Mouse (Mus musculus): Measurements from ENCODE around the gene Igfbp4.

Gene Igfbp4

GRCm38 (mm10) chr11:99083516-99083915 lies 42.5 kb downstream of the Igfbp4 start:
- DNase-seq, result no peak

DNA sequence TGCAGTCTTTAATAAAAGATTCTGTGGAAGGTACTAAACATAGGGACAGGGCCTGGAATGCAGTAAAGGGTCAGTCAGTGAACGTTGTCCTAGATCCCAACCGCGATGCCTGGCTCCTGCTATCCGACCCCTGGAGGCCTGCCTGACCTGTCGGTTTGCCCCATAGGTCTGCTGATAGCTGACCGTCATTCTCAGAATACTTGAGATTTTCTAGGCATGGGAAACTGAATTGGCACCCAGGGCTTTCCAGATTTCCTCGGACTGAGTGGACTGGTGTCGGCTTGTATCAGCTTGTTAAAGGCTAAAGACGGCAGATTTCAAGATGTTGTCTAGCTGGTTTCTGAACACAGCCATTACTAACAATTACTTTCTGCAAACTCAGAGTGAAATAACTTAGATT lies 43.3 kb downstream of the Igfbp4 start:
- no peak for DNase-seq

DNA sequence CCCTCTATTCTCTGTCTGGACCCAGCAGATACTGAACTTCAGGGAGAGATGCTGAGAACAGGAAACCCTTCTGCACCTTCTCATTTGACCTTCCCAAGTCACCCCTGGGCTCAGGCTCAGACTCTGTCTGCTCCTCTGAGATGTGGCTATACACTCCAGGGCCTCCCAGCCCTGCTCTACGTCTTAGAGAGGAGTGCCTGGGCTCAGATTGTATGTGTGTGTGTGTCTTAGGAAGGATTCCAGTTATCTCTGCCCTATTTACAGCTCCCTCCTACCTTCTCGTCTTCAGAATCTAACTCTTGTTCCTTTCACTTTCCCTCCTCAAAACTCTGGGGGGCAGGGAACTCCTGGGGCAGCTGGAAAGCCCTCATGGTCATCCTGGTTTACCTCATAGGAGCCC lies 47.4 kb downstream of the Igfbp4 start:
- no peak for DNase-seq

DNA sequence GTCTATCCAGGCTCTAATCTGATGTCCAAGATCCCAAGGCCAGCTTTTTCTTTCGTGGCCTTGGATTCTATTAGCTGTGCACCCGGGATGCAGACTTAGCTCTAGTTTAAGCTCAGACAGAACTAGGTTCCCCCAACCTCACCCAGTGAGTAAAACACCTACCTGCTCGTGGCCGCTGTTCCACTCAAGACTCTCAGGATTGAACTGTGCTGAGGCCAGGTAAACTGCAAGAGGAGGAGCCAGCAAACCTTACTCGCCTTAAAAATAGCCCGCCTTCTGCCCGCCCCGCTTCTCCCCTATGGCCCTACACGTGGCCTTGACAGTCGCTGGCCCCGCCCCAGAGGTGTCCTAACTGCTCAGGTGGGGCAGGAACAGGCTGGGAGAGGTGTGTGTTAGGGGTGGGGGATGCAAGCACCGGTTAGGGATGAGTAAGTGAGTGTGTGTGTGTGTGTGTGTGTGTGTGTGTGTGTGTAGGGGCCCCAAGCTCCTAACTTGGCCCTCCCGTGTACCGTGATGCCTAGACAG lies 48.1 kb downstream of the Igfbp4 start, which contains the start of gene Tns4:
TSS of gene Tns4 (minus strand) at position 230 of the 525 bp plus-strand sequence.
- no peak for DNase-seq

GRCm38 (mm10) chr11:99090391-99090790 lies 49.3 kb downstream of the Igfbp4 start:
- no peak for DNase-seq

DNA sequence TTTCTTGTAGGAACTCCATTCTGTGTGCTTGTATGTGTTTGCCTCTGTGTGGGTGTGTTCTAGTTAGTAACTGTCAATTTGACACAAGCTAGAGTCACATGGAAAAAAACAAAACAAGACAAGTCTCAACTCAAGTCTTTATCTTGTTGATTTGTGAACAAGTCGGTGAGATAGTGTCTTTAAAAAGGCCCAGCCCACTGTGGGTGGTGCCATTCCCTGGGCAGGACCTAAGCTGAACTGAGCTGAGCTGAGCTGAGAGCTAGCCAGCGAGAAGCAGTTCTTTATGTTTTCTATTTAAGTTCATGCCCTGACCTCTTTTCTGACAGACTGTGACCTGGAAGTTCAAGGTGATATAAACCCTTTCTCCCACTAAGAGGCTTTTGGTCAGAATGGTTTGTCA lies 50.6 kb downstream of the Igfbp4 start:
- no peak for DNase-seq

DNA sequence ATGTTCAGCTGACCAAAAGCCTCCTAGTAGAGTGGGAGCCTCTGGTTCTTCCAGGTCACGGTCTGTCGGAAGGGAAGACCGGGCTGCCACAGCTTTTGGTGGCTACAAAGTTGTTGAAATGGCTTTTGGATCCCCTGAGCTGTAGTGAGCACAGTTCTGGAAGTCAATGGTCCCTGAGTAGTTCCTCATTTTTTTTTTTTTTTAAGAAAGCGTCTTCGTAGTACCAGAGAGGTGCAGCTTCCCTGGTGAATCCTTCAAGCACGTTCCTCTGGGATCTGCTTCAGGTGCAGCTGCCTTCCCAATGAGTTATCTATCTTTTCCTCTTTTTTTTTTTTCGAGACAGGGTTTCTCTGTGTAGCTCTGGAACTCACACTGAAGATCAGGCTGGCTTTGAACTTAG lies 52.7 kb downstream of the Igfbp4 start:
- no peak for DNase-seq

GRCm38 (mm10) chr11:99094911-99095676 lies 54.0 kb downstream of the Igfbp4 start:
- DNase-seq, result no peak

DNA sequence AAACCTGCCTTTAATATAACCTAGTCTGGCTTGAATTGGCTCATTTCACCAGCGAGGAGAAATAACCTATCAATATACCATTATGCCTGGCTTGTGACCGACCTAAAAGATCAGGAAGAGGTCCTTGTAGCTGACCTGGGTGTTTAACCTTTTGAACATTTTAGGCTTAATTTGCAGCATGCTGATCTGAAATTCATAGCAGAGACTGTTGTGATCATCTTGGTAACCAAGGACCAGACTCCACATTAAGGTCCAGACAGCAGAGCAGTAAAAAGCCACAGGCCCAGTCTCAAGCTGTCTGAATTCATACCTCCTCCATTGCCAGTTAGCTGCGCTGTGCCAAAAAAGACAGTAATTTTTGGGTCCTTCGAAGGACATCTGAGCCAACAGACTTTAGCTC lies 54.7 kb downstream of the Igfbp4 start:
- DNase-seq, result no peak

DNA sequence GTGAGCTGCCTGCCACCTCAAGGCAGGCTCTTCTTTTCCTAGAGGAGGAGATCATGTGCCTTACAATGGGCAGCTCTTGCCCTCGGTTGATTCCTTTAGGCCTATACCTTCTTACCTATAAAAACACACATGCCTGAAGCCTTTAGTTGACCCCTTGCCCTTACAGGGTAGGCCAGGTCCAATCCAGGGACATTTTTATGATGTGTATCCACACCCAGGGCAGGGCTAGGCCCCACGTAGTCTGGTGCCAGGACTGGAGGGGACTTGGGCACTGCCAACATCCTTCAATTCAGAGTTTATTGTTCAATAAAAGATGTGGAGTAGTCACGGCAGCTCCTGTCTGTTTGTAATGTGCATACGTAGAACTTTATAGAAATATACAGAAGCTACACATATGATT lies 55.4 kb downstream of the Igfbp4 start:
- DNase-seq, result no peak

- DNase-seq, result no peak
These were observed 56.1 kb downstream of the Igfbp4 start for GRCm38 (mm10) chr11:99096996-99097774.

DNA sequence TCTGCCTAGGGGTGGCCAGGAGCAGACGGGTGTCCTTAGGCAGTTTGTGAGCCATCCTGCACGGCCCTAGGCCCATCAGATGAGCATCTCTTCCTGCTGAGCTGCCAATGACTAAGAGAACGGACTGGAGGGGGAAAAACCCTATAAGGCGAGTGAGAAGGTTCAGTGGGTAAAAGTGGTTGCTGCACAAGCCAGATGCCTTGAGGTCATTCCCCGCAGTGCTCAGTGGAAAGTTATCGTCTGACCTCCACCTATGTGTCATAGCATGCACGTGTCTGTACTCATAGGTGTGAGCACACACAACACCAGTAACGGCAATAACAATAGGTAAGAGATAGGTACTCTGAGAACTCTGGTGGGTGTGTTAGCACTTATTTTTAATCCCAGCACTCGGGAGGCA lies 57.9 kb downstream of the Igfbp4 start:
- DNase-seq, result no peak

GRCm38 (mm10) chr11:99099516-99099915 lies 58.5 kb downstream of the Igfbp4 start:
- no peak for DNase-seq

DNA sequence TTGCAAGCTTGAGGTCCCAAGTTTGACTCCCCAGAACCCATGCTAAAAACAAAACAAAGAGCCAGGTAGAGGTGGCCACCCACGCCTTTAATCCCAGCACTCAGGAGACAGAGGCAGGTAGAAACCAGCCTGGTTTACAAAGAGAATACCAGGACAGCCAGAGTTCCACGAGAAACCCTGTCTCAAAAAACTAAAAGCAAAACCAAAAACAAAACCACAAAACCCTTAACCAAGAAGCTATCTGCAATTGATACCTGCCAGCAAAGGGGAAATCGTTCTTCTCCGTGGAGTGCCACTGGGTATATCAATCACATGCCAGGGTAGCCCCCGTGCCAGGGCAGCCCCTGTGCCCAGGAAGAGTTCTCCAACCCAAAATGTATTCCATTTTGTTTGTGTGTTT lies 59.2 kb downstream of the Igfbp4 start:
- no peak for DNase-seq

DNA sequence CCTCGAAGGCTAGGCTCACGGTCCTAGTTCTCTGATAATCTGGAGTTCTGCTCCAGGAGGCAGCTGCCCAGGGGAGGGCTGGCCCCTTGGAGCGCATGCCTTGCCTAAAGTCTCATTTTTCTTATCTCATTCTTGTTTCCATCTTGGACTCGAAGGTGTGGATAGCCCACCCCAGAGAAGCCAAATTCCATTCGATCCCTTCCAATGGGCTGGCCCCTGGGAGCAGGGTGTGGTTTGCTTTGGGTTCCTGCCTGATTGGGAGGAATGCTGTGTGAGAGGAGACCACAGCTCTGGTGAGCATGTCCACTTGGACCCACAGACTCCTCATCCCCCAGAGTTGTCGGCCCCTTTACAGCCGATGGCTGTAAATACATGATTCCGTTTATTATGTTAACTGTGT lies 60.6 kb downstream of the Igfbp4 start:
- DNase-seq, result no peak

DNA sequence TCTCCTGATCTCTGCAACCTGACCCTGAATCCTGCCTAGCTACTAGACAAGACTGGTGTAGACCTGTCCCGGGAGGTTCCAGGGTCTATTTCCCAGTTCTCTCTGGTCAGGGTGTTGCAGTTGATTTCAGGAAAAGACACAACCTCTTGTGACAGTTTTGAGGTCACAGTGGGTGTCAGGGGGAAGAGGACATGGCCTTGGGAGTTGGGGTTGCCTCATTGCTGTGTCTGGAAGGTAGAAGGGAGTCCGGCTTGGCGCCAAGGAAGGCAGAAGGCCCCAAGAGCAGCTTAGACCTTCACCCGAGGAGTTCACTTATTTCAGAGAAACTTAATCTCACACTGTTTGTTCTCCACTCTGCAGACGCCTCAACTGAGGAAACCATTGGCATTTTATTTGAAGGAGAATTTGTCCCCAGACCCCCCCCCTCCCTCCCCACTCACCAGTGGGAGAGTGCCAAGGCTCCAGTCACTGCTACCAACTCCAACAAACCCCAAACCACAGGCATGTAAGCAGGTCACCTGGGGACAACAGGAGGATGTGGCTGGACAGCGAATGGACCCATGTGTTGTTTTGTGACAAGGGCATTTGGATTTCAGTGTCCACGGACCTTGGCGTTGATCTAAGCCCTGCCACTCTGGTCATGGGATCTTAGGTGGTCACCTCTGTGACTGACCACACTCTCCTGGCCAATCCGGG lies 61.7 kb downstream of the Igfbp4 start:
- DNase-seq, result no peak

Data from embryo, embryonic 11 days (tissue).